Mouse (Mus musculus) myocyte (in vitro differentiated cells): ENCODE results near the gene Vamp8.

Experiments
- MYOG ChIP-seq, 3 experiments: IDR thresholded peaks; one replicate each; pipeline ENCODE4 v1.6.1; 2011; ENCODE audit warnings: control low read depth in 2 of 3, low read depth in 2 of 3, mild to moderate bottlenecking in 2 of 3; ENCODE audit not compliant: insufficient read length in 2 of 3, control insufficient read depth in 1 of 3, insufficient read depth in 1 of 3
- POLR2A ChIP-seq: IDR thresholded peaks from one replicate; pipeline ENCODE4 v1.6.1; 2011; ENCODE audit warnings: low read depth, mild to moderate bottlenecking, control low read depth, moderate library complexity; ENCODE audit not compliant: insufficient read length
- SRF ChIP-seq: IDR thresholded peaks from one replicate; pipeline ENCODE4 v1.6.1; 2011; ENCODE audit warnings: low read depth; ENCODE audit not compliant: control insufficient read depth, insufficient read length
- USF1 ChIP-seq: IDR thresholded peaks from one replicate; pipeline ENCODE4 v1.6.1; 2011; ENCODE audit warnings: low read depth, mild to moderate bottlenecking, control low read depth, moderate library complexity

GRCm38 (mm10) chr6:72361121-72361551 is 29.4 kb downstream of the Vamp8 start:
- TF ChIP-seq POLR2A, result peak; percentile 13
- TF ChIP-seq SRF, result no peak
- no peak for TF ChIP-seq USF1
- no peak for TF ChIP-seq MYOG (IDR thresholded peaks at IDR 0.05; ENCODE audit: control insufficient read depth in 1 of 3, insufficient read depth in 1 of 3, insufficient read length in 2 of 3, low read depth in 2 of 3)
